ENCODE assay signal across 8 mouse cellular contexts in the genomic region with DNA sequence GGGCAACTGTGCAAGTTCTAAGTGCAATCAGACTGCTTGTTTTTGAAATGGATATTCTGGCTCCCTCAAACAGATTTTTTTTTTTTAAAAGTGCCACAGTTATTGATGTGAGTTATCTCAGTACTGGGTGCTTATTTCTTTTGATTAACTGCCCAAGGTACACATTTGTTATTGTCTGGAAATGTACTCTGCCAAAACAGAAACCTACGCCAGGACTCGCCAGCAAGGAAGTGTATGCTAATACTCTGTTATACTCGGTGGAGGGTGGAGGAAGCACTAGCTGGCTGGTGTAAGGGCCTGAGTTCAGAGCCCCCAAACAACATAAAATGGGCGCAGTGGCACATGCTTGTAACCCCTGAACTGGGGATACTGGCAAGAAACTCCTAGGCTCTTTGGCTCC. TPM values are rescaled to one million over a fixed set of nuclear protein-coding genes. Genes with fewer than 3 reads are reported as not detected.
A peak's percentile ranks its signal among the peaks of the same experiment; 100 is the strongest.
DNase-seq lines count a peak whose midpoint lies in the region; ATAC-seq and TF ChIP-seq lines count a peak whose summit lies in the region.
"Had no signal": no experiment of that assay in that cellular context is flagged by ENCODE, and none has a peak within 500 bp of the region (broad histone marks: within the 10 kb centered on the region; RNA-seq: fewer than 3 reads in every experiment).

No protein-coding gene starts in this region.

- 0 out of 2 replicates have a peak overlapping the region, but pooled peaks have one; percentile 4 for H3K9ac ChIP-seq in liver, adult 2 months (ENCODE audit: low read depth, low read length)
- H3K9ac ChIP-seq in liver, postnatal 0 days (replicated peaks) = no peak overlapping the region
- H3K9ac ChIP-seq in forebrain, embryonic 15.5 days (replicated peaks) = no peak overlapping the region
- no peak overlapping the region; the same call in 1 of the 2 replicates for H3K9ac ChIP-seq in intestine, embryonic 16.5 days (ENCODE audit: low read depth, low read length)
- H3K9ac ChIP-seq in stomach, embryonic 14.5 days (replicated peaks; ENCODE audit: low read depth, low read length) = no peak overlapping the region

- H3K4me1 ChIP-seq in liver, adult 2 months (ENCODE audit: control insufficient read depth, insufficient read depth, low read length) = peaks cover 33% of the 10 kb centered on the region
- H3K4me1 ChIP-seq in liver, postnatal 0 days (ENCODE audit: insufficient read depth) = peaks cover 10% of the 10 kb centered on the region
- H3K4me1 ChIP-seq in forebrain, embryonic 15.5 days = peaks cover 43% of the 10 kb centered on the region
- H3K4me1 ChIP-seq in intestine, embryonic 16.5 days (ENCODE audit: control insufficient read depth, insufficient read depth, low read length) = peaks cover 11% of the 10 kb centered on the region
- peaks cover 12% of the 10 kb centered on the region; the same call in 1 of the 2 replicates for H3K4me1 ChIP-seq in stomach, embryonic 14.5 days (ENCODE audit: control insufficient read depth, insufficient read depth, low read length)

- H3K36me3 ChIP-seq in liver, adult 2 months (ENCODE audit: control insufficient read depth, insufficient read depth, low read length) = no peaks in the 10 kb centered on the region; the same call in 1 of the 2 replicates
- H3K36me3 ChIP-seq in liver, postnatal 0 days (replicated peaks; ENCODE audit: insufficient read depth, low read length) = peaks cover 7% of the 10 kb centered on the region; the same call in 1 of the 2 replicates
- H3K36me3 ChIP-seq in forebrain, embryonic 15.5 days = no peaks in the 10 kb centered on the region
- no peaks in the 10 kb centered on the region for H3K36me3 ChIP-seq in intestine, embryonic 16.5 days (ENCODE audit: control insufficient read depth, insufficient read depth, low read length)
- H3K36me3 ChIP-seq in stomach, embryonic 14.5 days (ENCODE audit: control insufficient read depth, insufficient read depth, low read length) = no peaks in the 10 kb centered on the region

- WGBS in liver, adult 2 months = 25% methylated on average over 4 of the region's 4 CpGs
- 59% methylated on average over 4 of the region's 4 CpGs for WGBS in liver, postnatal 0 days (ENCODE audit: insufficient replicate concordance)
- 40% methylated on average over 4 of the region's 4 CpGs for WGBS in forebrain, embryonic 15.5 days
- 37% methylated on average over 4 of the region's 4 CpGs for whole genome bisulfite sequencing in intestine, embryonic 16.5 days
- WGBS in stomach, embryonic 14.5 days = 35% methylated on average over 4 of the region's 4 CpGs

- no peak for TF ChIP-seq POLR2A in liver, adult 2 months (IDR thresholded peaks at IDR 0.05; ENCODE audit: extremely low read depth, insufficient read depth, low read length)

- TF ChIP-seq CTCF in liver, adult 2 months (IDR thresholded peaks at IDR 0.05; ENCODE audit: low read depth, low read length) = no peak
- no peak for TF ChIP-seq CTCF in liver, postnatal 0 days (IDR thresholded peaks at IDR 0.05; ENCODE audit: low read depth)

- no peaks in the 10 kb centered on the region for H3K27me3 ChIP-seq in liver, adult 2 months (ENCODE audit: control insufficient read depth, insufficient read depth, low read length)
- no peaks in the 10 kb centered on the region for H3K27me3 ChIP-seq in liver, postnatal 0 days (ENCODE audit: insufficient read depth, low read length)
- no peaks in the 10 kb centered on the region for H3K27me3 ChIP-seq in forebrain, embryonic 15.5 days
- no peaks in the 10 kb centered on the region for H3K27me3 ChIP-seq in intestine, embryonic 16.5 days (replicated peaks; ENCODE audit: control insufficient read depth, insufficient read depth, low read length)
- H3K27me3 ChIP-seq in stomach, embryonic 14.5 days (ENCODE audit: control insufficient read depth, insufficient read depth, low read length) = no peaks in the 10 kb centered on the region
- H3K27me3 ChIP-seq: megakaryocyte, embryonic 14.5 days had no signal

- no peak for TF ChIP-seq EP300 in liver, postnatal 0 days (IDR thresholded peaks at IDR 0.05; ENCODE audit: low read depth)

- ATAC-seq in liver, postnatal 0 days = no peak
- peak; percentile 44; the same call in 1 of the 2 replicates for ATAC-seq in forebrain, embryonic 15.5 days (replicated peaks)
- 0 out of 2 replicates have a peak, but pooled peaks have one; percentile 45 for ATAC-seq in intestine, embryonic 16.5 days
- ATAC-seq in stomach, embryonic 14.5 days (ENCODE audit: insufficient number of reproducible peaks, insufficient read depth, low FRiP score, low read depth) = no peak

- H3K4me2 ChIP-seq in liver, postnatal 0 days (ENCODE audit: low read depth, low read length) = no peak overlapping the region
- no peak overlapping the region; the same call in 1 of the 2 replicates for H3K4me2 ChIP-seq in forebrain, embryonic 15.5 days (replicated peaks)
- no peak overlapping the region for H3K4me2 ChIP-seq in intestine, embryonic 16.5 days (ENCODE audit: low read depth, low read length)
- no peak overlapping the region for H3K4me2 ChIP-seq in stomach, embryonic 14.5 days (replicated peaks; ENCODE audit: low read depth, low read length)

- H3K27ac ChIP-seq in liver, adult 2 months (replicated peaks; ENCODE audit: insufficient read depth, low read depth, low read length) = peak overlapping the region; percentile 71
- H3K27ac ChIP-seq in liver, postnatal 0 days (ENCODE audit: low read depth) = no peak overlapping the region
- peak overlapping the region; percentile 78 for H3K27ac ChIP-seq in forebrain, embryonic 15.5 days (replicated peaks)
- H3K27ac ChIP-seq in intestine, embryonic 16.5 days (ENCODE audit: low read length) = no peak overlapping the region; the same call in 1 of the 2 replicates
- H3K27ac ChIP-seq in stomach, embryonic 14.5 days (ENCODE audit: low read length) = peak overlapping the region; percentile 75

- no peaks in the 10 kb centered on the region for H3K9me3 ChIP-seq in liver, postnatal 0 days (ENCODE audit: low read length)
- H3K9me3 ChIP-seq in forebrain, embryonic 15.5 days = no peaks in the 10 kb centered on the region
- no peaks in the 10 kb centered on the region for H3K9me3 ChIP-seq in intestine, embryonic 16.5 days (ENCODE audit: control insufficient read depth, low read length)
- no peaks in the 10 kb centered on the region for H3K9me3 ChIP-seq in stomach, embryonic 14.5 days (ENCODE audit: control insufficient read depth, low read depth, low read length)
- H3K9me3 ChIP-seq: megakaryocyte, embryonic 14.5 days had no signal

- H3K4me3 ChIP-seq in liver, adult 2 months (ENCODE audit: insufficient read depth, low read depth, low read length) = no peak overlapping the region
- no peak overlapping the region for H3K4me3 ChIP-seq in liver, postnatal 0 days (ENCODE audit: low read depth, low read length)
- H3K4me3 ChIP-seq in forebrain, embryonic 15.5 days = no peak overlapping the region
- H3K4me3 ChIP-seq in intestine, embryonic 16.5 days (ENCODE audit: low read length) = no peak overlapping the region
- H3K4me3 ChIP-seq in stomach, embryonic 14.5 days (ENCODE audit: low read depth, low read length) = no peak overlapping the region
- H3K4me3 ChIP-seq: megakaryocyte, embryonic 14.5 days had no signal

- DNase-seq in liver, adult 2 months (ENCODE audit: extremely low read depth, low read depth, low spot score) = peak; percentile 74
- DNase-seq in liver, postnatal 0 days = no peak
- no peak for DNase-seq in right cerebral cortex, postnatal 36 days (ENCODE audit: low spot score in 2 of 2)
- DNase-seq in embryo, embryonic 10 days (ENCODE audit: low spot score) = no peak

- peaks cover 21% of the 10 kb centered on the region; the same call in 1 of the 2 replicates for H3K79me2 ChIP-seq in liver, adult 2 months (ENCODE audit: control insufficient read depth, insufficient read depth, low read length)

RNA-seq across cellular contexts. Expression of gene Jmjd1c, which starts 34.1 kb away (rescaled TPM):
- 44.8 and 48.3 TPM in 2 replicates for total RNA-seq in liver, adult 2 months (2014; rRNA removed)
- 5.7 and 5.8 TPM in 2 replicates for polyA plus RNA-seq in liver, adult 2 months (2012; rRNA removed)
- 15.0 and 15.7 TPM in 2 replicates for polyA plus RNA-seq in liver, postnatal 0 days (2015; fragmentation: Nextera tagmentation; extraction: Ambion mirVana)
- 64.1 and 65.2 TPM in 2 replicates for polyA plus RNA-seq in forebrain, embryonic 15.5 days (2015; fragmentation: Nextera tagmentation; extraction: Ambion mirVana)
- polyA plus RNA-seq in intestine, embryonic 16.5 days (2015; fragmentation: Nextera tagmentation; extraction: Ambion mirVana) = 21.9 and 22.2 TPM in 2 replicates
- polyA plus RNA-seq in stomach, embryonic 14.5 days (2014; fragmentation: Nextera tagmentation; extraction: Ambion mirVana) = 55.0 and 58.2 TPM in 2 replicates

RNA-seq across cellular contexts. Expression of gene Reep3, which starts 34.9 kb away (rescaled TPM):
- total RNA-seq in liver, adult 2 months (2014; rRNA removed) = 36.1 and 38.8 TPM in 2 replicates
- polyA plus RNA-seq in liver, adult 2 months (2012; rRNA removed) = 21.6 and 24.8 TPM in 2 replicates
- 18.5 and 19.6 TPM in 2 replicates for polyA plus RNA-seq in liver, postnatal 0 days (2015; fragmentation: Nextera tagmentation; extraction: Ambion mirVana)
- 36.6 and 37.0 TPM in 2 replicates for polyA plus RNA-seq in forebrain, embryonic 15.5 days (2015; fragmentation: Nextera tagmentation; extraction: Ambion mirVana)
- 36.2 and 42.1 TPM in 2 replicates for polyA plus RNA-seq in intestine, embryonic 16.5 days (2015; fragmentation: Nextera tagmentation; extraction: Ambion mirVana)
- polyA plus RNA-seq in stomach, embryonic 14.5 days (2014; fragmentation: Nextera tagmentation; extraction: Ambion mirVana) = 52.6 and 55.6 TPM in 2 replicates

Comparison
In these comparisons a context has a peak if more than half of its experiments do, and no peak if none do; other contexts are left out.
1. H3K27ac ChIP-seq: peak in liver, adult 2 months (single experiment), forebrain, embryonic 15.5 days (single experiment) and stomach, embryonic 14.5 days (single experiment); none in liver, postnatal 0 days (single experiment) and intestine, embryonic 16.5 days (single experiment).
2. ATAC-seq: peak in forebrain, embryonic 15.5 days (single experiment) and intestine, embryonic 16.5 days (single experiment); none in liver, postnatal 0 days (single experiment) and stomach, embryonic 14.5 days (single experiment).